Mouse (Mus musculus) heart, postnatal 0 days (tissue): ENCODE results near the gene Birc6. TPM values are rescaled to one million over a fixed set of nuclear protein-coding genes. Genes with fewer than 3 reads are reported as not detected.

Source experiments
- ATAC-seq: fragments of 200-750 bp; cut with Nextera tagmentation; 2 replicates; pipeline ENCODE4 v1.8.0; 2017; ENCODE audit warnings: low read depth, moderate number of reproducible peaks, moderate library complexity; ENCODE audit not compliant: insufficient read depth
- DNase-seq: peaks from one replicate; pipeline ENCODE4 v3.0.0-alpha.2; 2016; ENCODE audit warnings: low spot score
- H3K27ac ChIP-seq: fragments of 300-500 bp; sonication (generic); 2 replicates; pipeline ENCODE4 v1.5.1; 2014; ENCODE audit warnings: low read depth, mild to moderate bottlenecking
- H3K27me3 ChIP-seq: fragments of 300-500 bp; sonication (generic); 2 replicates; pipeline ENCODE4 v1.6.1; 2014; ENCODE audit warnings: low read length, mixed read lengths; ENCODE audit not compliant: control insufficient read depth, insufficient read depth
- H3K36me3 ChIP-seq: fragments of 300-500 bp; sonication (generic); replicated peaks from 2 replicates; pipeline ENCODE4 v1.6.1; 2014; ENCODE audit warnings: low read length, mixed read lengths; ENCODE audit not compliant: control insufficient read depth, insufficient read depth
- H3K4me1 ChIP-seq: fragments of 300-500 bp; sonication (generic); 2 replicates; pipeline ENCODE4 v1.6.1; 2014; ENCODE audit warnings: antibody characterized with exemption; ENCODE audit not compliant: control insufficient read depth, insufficient read depth
- H3K4me2 ChIP-seq: fragments of 300-500 bp; sonication (generic); 2 replicates; pipeline ENCODE4 v1.6.1; 2014; ENCODE audit warnings: low read depth, mild to moderate bottlenecking, low read length, moderate library complexity
- H3K4me3 ChIP-seq: fragments of 300-500 bp; sonication (generic); 2 replicates; pipeline ENCODE4 v1.5.1; 2014; ENCODE audit warnings: low read depth, low read length
- H3K9ac ChIP-seq: fragments of 300-500 bp; sonication (generic); replicated peaks from 2 replicates; pipeline ENCODE4 v1.6.1; 2014; ENCODE audit warnings: low read depth, low read length, mixed read lengths
- H3K9me3 ChIP-seq: fragments of 300-500 bp; sonication (generic); replicated peaks from 2 replicates; pipeline ENCODE4 v1.6.1; 2016; ENCODE audit warnings: low read length; ENCODE audit not compliant: control insufficient read depth
- CTCF ChIP-seq: IDR thresholded peaks from 2 replicates; pipeline ENCODE4 v1.5.1; 2016; ENCODE audit warnings: antibody characterized with exemption, control low read depth, low read depth
- EP300 ChIP-seq: IDR thresholded peaks from 2 replicates; pipeline ENCODE4 v1.6.1; 2016; ENCODE audit warnings: antibody characterized with exemption, low read depth
- WGBS: fragments of 180-500 bp; shearing (Covaris S2); extraction: QIAGEN DNeasy Blood & Tissue Kit; methylation state at CpG from one replicate; pipeline ENCODE4 v1.1.7; 2014; 5-methylcytosine and 5-hydroxymethylcytosine counted together
- polyA plus RNA-seq: library from polyadenylated mRNA; unstranded; fragments of >200 nt; fragmentation: Nextera tagmentation; extraction: Ambion mirVana; gene quantifications from 2 replicates; pipeline ENCODE4 v1.2.1, GENCODE M21; 2015
- total RNA-seq: library from RNA; depleted of rRNA; stranded (reverse); fragments of >200 nt; gene quantifications from 2 replicates; pipeline ENCODE4 v1.2.3, GENCODE M21; 2014; ENCODE audit warnings: low replicate concordance

Birc6 gene
- total and polyA plus RNA-seq, 2 experiments from 2014 or later, result 63.5 to 101 TPM

DNA sequence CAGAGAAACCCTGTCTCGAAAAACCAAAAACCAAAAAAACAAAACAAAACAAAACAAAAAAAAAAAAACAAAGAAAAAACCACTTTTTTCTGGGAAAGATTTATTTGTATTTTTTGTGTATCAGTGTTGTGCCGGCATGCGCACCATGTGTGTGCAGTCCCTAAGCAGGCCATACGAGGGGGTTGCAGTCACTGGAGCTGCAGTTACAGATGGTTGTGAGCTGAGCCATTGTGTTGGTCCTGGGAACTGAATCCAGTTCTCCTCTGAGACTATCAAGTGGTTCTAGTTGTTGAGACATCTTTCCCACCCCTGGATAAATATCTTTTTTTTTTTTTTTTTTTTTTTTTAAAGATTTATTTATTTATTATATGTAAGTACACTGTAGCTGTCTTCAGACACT lies 6.9 kb downstream of the Birc6 start:
- TF ChIP-seq CTCF (no peak), EP300 (no peak)
- Histone ChIP-seq H3K4me3 (no peak overlapping the region), H3K4me1 (peaks cover 12% of the 10 kb centered on the region), H3K36me3 (no peaks in the 10 kb centered on the region), H3K27ac (no peak overlapping the region), H3K4me2 (no peak overlapping the region), H3K27me3 (no peaks in the 10 kb centered on the region), H3K9me3 (no peaks in the 10 kb centered on the region), H3K9ac (no peak overlapping the region)
- WGBS, result 94% methylated on average over 4 of the region's 4 CpGs
- ATAC-seq (no peak), DNase-seq (no peak)

DNA sequence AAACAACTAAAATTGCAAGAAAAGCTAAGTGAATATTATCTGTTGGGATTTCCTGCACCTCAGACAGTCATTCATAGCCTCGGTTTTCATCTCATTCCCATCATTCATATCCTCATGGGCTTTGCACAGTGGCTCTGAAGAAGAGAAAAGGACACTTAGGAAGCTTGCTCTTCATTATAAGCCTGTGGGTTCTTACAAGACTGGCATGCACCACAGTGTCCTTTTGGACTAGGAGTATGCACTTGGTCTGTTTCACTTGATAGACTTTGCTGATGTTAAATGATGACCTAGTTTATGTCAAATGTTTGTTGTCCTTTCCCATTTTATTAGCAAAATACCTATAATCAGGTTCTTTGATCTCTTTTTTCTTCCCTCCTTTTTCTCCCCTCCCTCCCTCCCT lies 9.4 kb downstream of the Birc6 start:
- Histone ChIP-seq H3K4me2 (no peak overlapping the region), H3K36me3 (no peaks in the 10 kb centered on the region; the same call in 1 of the 2 replicates), H3K27ac (no peak overlapping the region), H3K9me3 (no peaks in the 10 kb centered on the region), H3K27me3 (no peaks in the 10 kb centered on the region), H3K9ac (no peak overlapping the region), H3K4me3 (no peak overlapping the region), H3K4me1 (no peaks in the 10 kb centered on the region)
- 45% methylated on average over 1 of the region's 1 CpGs for WGBS
- no peak for ATAC-seq
- no peak for DNase-seq
- TF ChIP-seq CTCF (no peak), EP300 (no peak)

DNA sequence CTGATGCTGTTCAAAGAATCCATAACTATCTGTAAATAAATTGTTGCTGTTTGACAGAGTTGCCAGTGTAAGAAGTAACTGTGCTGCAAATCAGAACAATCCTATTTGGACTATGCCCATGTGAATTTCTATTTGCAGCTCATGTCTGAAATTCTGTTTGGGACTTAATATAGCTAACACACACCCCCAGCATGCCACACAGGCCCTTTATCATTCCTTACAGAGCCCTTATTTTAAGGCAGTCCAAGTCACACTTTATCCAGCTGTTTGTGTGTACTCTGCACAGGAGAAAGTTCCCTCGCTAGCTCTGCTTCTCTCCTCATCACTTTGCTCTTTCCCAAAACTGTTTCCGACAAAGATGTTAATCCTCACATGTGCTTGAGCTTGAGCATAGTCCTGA lies 15.5 kb downstream of the Birc6 start:
- Histone ChIP-seq H3K4me3 (no peak overlapping the region), H3K4me2 (peak overlapping the region; percentile 48), H3K9me3 (no peaks in the 10 kb centered on the region), H3K27ac (peak overlapping the region; percentile 82), H3K4me1 (peaks cover 11% of the 10 kb centered on the region), H3K36me3 (peaks cover 25% of the 10 kb centered on the region), H3K27me3 (no peaks in the 10 kb centered on the region), H3K9ac (no peak overlapping the region)
- TF ChIP-seq CTCF (no peak), EP300 (no peak)
- DNase-seq (peak; percentile 41), ATAC-seq (peak; percentile 66; the same call in 1 of the 2 replicates)
- WGBS, result 53% methylated on average over 2 of the region's 2 CpGs

- no peak for ATAC-seq
- 55% methylated on average over 5 of the region's 5 CpGs for WGBS
- Histone ChIP-seq H3K9me3 (no peaks in the 10 kb centered on the region), H3K4me3 (no peak overlapping the region), H3K27ac (no peak overlapping the region), H3K9ac (no peak overlapping the region), H3K4me2 (no peak overlapping the region), H3K36me3 (peaks cover 41% of the 10 kb centered on the region), H3K27me3 (no peaks in the 10 kb centered on the region), H3K4me1 (no peaks in the 10 kb centered on the region)
- TF ChIP-seq CTCF (no peak), EP300 (no peak)
- no peak for DNase-seq
Observed at GRCm38 (mm10) chr17:74554118-74554517, 26.0 kb downstream of the Birc6 start.

GRCm38 (mm10) chr17:74559891-74560290 lies 31.8 kb downstream of the Birc6 start:
- H3K4me1 ChIP-seq, result no peaks in the 10 kb centered on the region
- no peaks in the 10 kb centered on the region for H3K9me3 ChIP-seq
- H3K9ac ChIP-seq, result no peak overlapping the region
- peaks cover 45% of the 10 kb centered on the region for H3K36me3 ChIP-seq
- DNase-seq (no peak), ATAC-seq (no peak)
- no peak overlapping the region for H3K4me3 ChIP-seq
- no peaks in the 10 kb centered on the region for H3K27me3 ChIP-seq
- H3K4me2 ChIP-seq, result no peak overlapping the region
- no peak for TF ChIP-seq EP300
- TF ChIP-seq CTCF, result no peak
- H3K27ac ChIP-seq, result no peak overlapping the region
- WGBS, result 90% methylated on average over 11 of the region's 11 CpGs

GRCm38 (mm10) chr17:74564151-74564550 lies 36.1 kb downstream of the Birc6 start:
- Histone ChIP-seq H3K4me1 (no peaks in the 10 kb centered on the region), H3K9ac (no peak overlapping the region), H3K9me3 (no peaks in the 10 kb centered on the region), H3K4me3 (no peak overlapping the region), H3K27ac (no peak overlapping the region), H3K27me3 (no peaks in the 10 kb centered on the region), H3K4me2 (no peak overlapping the region), H3K36me3 (peaks cover 47% of the 10 kb centered on the region)
- no peak for ATAC-seq
- TF ChIP-seq EP300 (no peak), CTCF (no peak)
- no peak for DNase-seq
